Mouse (Mus musculus): ENCODE results near the gene Myadml2. TPM values are rescaled to one million over a fixed set of nuclear protein-coding genes. Genes with fewer than 3 reads are reported as not detected.
A peak's percentile ranks its signal among the peaks of the same experiment; 100 is the strongest.

The Myadml2 gene
- total and polyA plus RNA-seq, 3 experiments = not detected

DNA sequence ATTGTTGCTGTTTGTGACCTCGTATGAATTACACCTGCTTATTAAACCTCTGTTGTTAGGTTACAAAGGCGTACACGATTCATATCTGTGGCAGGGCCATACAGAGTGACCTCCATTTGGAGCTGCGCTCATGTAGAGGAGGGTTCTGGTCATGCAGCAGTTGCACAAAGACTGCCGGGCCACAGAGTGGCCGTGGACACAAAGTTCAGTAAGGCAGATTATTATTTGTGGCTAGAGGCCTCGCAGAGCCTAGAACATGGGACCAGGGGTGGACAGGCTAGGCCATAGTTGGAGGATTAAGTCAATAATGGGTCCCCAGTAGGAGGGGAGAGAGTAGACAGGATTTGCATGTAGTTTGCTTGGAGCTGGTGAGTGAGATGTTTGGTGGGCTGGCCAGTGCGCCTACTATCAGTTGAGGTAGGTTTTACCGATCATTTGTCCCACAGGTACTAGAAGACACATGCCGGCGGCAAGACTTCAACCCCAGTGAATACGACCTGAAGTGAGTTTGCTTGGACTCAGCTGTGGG, 25.7 kb upstream of the Myadml2 start:
- H3K4me3 ChIP-seq (ENCODE audit: control insufficient read depth in 1 of 2, insufficient read depth in 1 of 2, low read depth in 2 of 2, low read length in 2 of 2) = peak overlapping the region; percentile 68 to 70
- no peak for TF ChIP-seq MAFK (IDR thresholded peaks at IDR 0.05; ENCODE audit: borderline replicate concordance, low read depth, low read length)
- TF ChIP-seq ETS1 (IDR thresholded peaks at IDR 0.05; ENCODE audit: low read depth, low read length) = 0 out of 2 replicates have a peak, but pooled peaks have one; percentile 7
- no peak for TF ChIP-seq CHD2 (IDR thresholded peaks at IDR 0.05; ENCODE audit: low read length)
- no peak for TF ChIP-seq RAD21 (IDR thresholded peaks at IDR 0.05; ENCODE audit: low read depth, low read length)
- TF ChIP-seq SMC3 (IDR thresholded peaks at IDR 0.05; ENCODE audit: low read depth, low read length) = no peak
- no peak for TF ChIP-seq GABPA (IDR thresholded peaks at IDR 0.05; ENCODE audit: low read depth, low read length)
- TF ChIP-seq CHD1 (IDR thresholded peaks at IDR 0.05; ENCODE audit: low read depth, low read length) = 0 out of 2 replicates have a peak, but pooled peaks have one; percentile 12
- no peak for TF ChIP-seq TAL1 (IDR thresholded peaks at IDR 0.05; ENCODE audit: low read length)
- TF ChIP-seq NELFE (IDR thresholded peaks at IDR 0.05; ENCODE audit: low read depth, low read length) = no peak
- DNase-seq (ENCODE audit: low read depth, low spot score) = no peak
- peak overlapping the region; percentile 80 for H3K9ac ChIP-seq (ENCODE audit: control insufficient read depth, low read depth, low read length, poor library complexity, severe bottlenecking)
- H3K79me2 ChIP-seq (ENCODE audit: control insufficient read depth, insufficient read depth, low read length, poor library complexity) = peaks cover 5% of the 10 kb centered on the region; the same call in 1 of the 2 replicates
- H3K27ac ChIP-seq (ENCODE audit: control insufficient read depth, low read depth, low read length) = peak overlapping the region; percentile 70
- H3K4me1 ChIP-seq (ENCODE audit: control insufficient read depth in 1 of 2, insufficient read depth in 2 of 2, low read length in 2 of 2) = peaks cover 0 to 11% of the 10 kb centered on the region in 2 experiments; a peak in 2 of 4 replicates
- H3K36me3 ChIP-seq (ENCODE audit: control insufficient read depth in 1 of 2, insufficient read depth in 2 of 2, low read length in 2 of 2) = peaks cover 0 to 11% of the 10 kb centered on the region in 2 experiments; a peak in 2 of 4 replicates
- H3K9me3 ChIP-seq (replicated peaks; ENCODE audit: insufficient read depth, low read length) = no peaks in the 10 kb centered on the region
- H3K27me3 ChIP-seq (ENCODE audit: control insufficient read depth in 1 of 2, insufficient read depth in 2 of 2, low read length in 2 of 2) = no peaks in the 10 kb centered on the region

GRCm38 (mm10) chr11:120672687-120673593, 25.0 kb upstream of the Myadml2 start, which contains the start of gene Aspscr1:
TSS of gene Aspscr1 (plus strand) at chr11:120672973.
- Histone ChIP-seq H3K36me3 (ENCODE audit: control insufficient read depth in 1 of 2, insufficient read depth in 2 of 2, low read length in 2 of 2) (peaks cover 0 to 11% of the 10 kb centered on the region in 2 experiments; a peak in 2 of 4 replicates), H3K4me3 (ENCODE audit: control insufficient read depth in 1 of 2, insufficient read depth in 1 of 2, low read depth in 2 of 2, low read length in 2 of 2) (peak within 1 kb of the TSS; percentile 68 to 70), H3K79me2 (ENCODE audit: control insufficient read depth, insufficient read depth, low read length, poor library complexity) (peaks cover 5% of the 10 kb centered on the region; the same call in 1 of the 2 replicates), H3K27ac (ENCODE audit: control insufficient read depth, low read depth, low read length) (peak within 1 kb of the TSS; percentile 86), H3K9me3 (replicated peaks; ENCODE audit: insufficient read depth, low read length) (no peaks in the 10 kb centered on the region), H3K4me1 (ENCODE audit: control insufficient read depth in 1 of 2, insufficient read depth in 2 of 2, low read length in 2 of 2) (peaks cover 0 to 11% of the 10 kb centered on the region in 2 experiments; a peak in 2 of 4 replicates), H3K27me3 (ENCODE audit: control insufficient read depth in 1 of 2, insufficient read depth in 2 of 2, low read length in 2 of 2) (no peaks in the 10 kb centered on the region), H3K9ac (ENCODE audit: control insufficient read depth, low read depth, low read length, poor library complexity, severe bottlenecking) (peak within 1 kb of the TSS; percentile 80)
- DNase-seq (ENCODE audit: low read depth, low spot score) = peak; percentile 99
- TF ChIP-seq USF2 (IDR thresholded peaks at IDR 0.05; ENCODE audit: borderline replicate concordance in 1 of 2, insufficient read depth in 1 of 2, low read depth in 1 of 2, low read length in 2 of 2) (peak in 1 of 2 experiments; percentile 89; a peak in 2 of 4 replicates), BHLHE40 (IDR thresholded peaks at IDR 0.05; ENCODE audit: borderline replicate concordance, low read depth, low read length) (peak; percentile 96), ELF1 (IDR thresholded peaks at IDR 0.05; ENCODE audit: low read depth, low read length) (peak; percentile 95), MXI1 (IDR thresholded peaks at IDR 0.05; ENCODE audit: low read depth, low read length) (peak; percentile 95), ZMIZ1 (IDR thresholded peaks at IDR 0.05; ENCODE audit: low read depth, low read length) (peak; percentile 86), ETS1 (IDR thresholded peaks at IDR 0.05; ENCODE audit: low read depth, low read length) (peak; percentile 58; the same call in 1 of the 2 replicates), MAFK (IDR thresholded peaks at IDR 0.05; ENCODE audit: borderline replicate concordance, low read depth, low read length) (no peak), MEF2A (IDR thresholded peaks at IDR 0.05; ENCODE audit: extremely low read depth, insufficient replicate concordance, low read depth, low read length, poor library complexity, severe bottlenecking) (no peak), POLR2AphosphoS2 (IDR thresholded peaks at IDR 0.05; ENCODE audit: low read length) (peak; percentile 78), RAD21 (IDR thresholded peaks at IDR 0.05; ENCODE audit: low read depth, low read length) (no peak), TBP (IDR thresholded peaks at IDR 0.05; ENCODE audit: low read depth, low read length) (peak; percentile 78), ZNF384 (IDR thresholded peaks at IDR 0.05; ENCODE audit: low read depth, low read length) (no peak), JUND (IDR thresholded peaks at IDR 0.05; ENCODE audit: low read depth, low read length) (no peak), HCFC1 (IDR thresholded peaks at IDR 0.05; ENCODE audit: low read depth, low read length) (peak; percentile 83), CHD1 (IDR thresholded peaks at IDR 0.05; ENCODE audit: low read depth, low read length) (no peak), POLR2A (IDR thresholded peaks at IDR 0.05; ENCODE audit: control insufficient read depth in 1 of 2, insufficient read depth in 1 of 2, low read depth in 1 of 2, low read length in 2 of 2, poor library complexity in 1 of 2) (peak; percentile 85 to 94), GABPA (IDR thresholded peaks at IDR 0.05; ENCODE audit: low read depth, low read length) (no peak; the same call in 1 of the 2 replicates), SMC3 (IDR thresholded peaks at IDR 0.05; ENCODE audit: low read depth, low read length) (no peak; the same call in 1 of the 2 replicates), E2F4 (IDR thresholded peaks at IDR 0.05; ENCODE audit: borderline replicate concordance, low read depth, low read length) (peak; percentile 63; the same call in 1 of the 2 replicates), MAX (IDR thresholded peaks at IDR 0.05; ENCODE audit: low read length) (peak; percentile 96), ZC3H11A (IDR thresholded peaks at IDR 0.05; ENCODE audit: low read depth, low read length) (no peak), MAZ (IDR thresholded peaks at IDR 0.05; ENCODE audit: low read depth, low read length) (peak; percentile 74), NRF1 (IDR thresholded peaks at IDR 0.05; ENCODE audit: insufficient read depth, low read depth, low read length, poor library complexity, severe bottlenecking) (0 out of 2 replicates have a peak, but pooled peaks have one; percentile 30)

All from MEL (cell line).